Mouse (Mus musculus) megakaryocyte, embryonic 14.5 days (primary cell): Measurements from ENCODE around the gene Mfap2.

Experiments used
- FLI1 ChIP-seq: IDR thresholded peaks from 2 replicates; pipeline ENCODE4 v1.6.1; 2012; ENCODE audit warnings: low read length, inconsistent platforms, mixed read lengths
- GATA1 ChIP-seq: IDR thresholded peaks from 3 replicates; pipeline ENCODE4 v1.6.1; 2012; ENCODE audit warnings: mixed read lengths, low read length, inconsistent platforms, borderline replicate concordance

GRCm38 (mm10) chr4:140986711-140987395, 23.4 kb upstream of the Mfap2 start, which contains the start of gene Atp13a2:
- TF ChIP-seq GATA1: no peak
- no peak for TF ChIP-seq FLI1
